Mouse (Mus musculus) embryo, embryonic 10 days (tissue): ENCODE results near the gene Slc34a2.

Source experiments
- DNase-seq: peaks from one replicate; pipeline ENCODE4 v3.0.0-alpha.2; 2015; ENCODE audit warnings: low spot score

Slc34a2 gene

GRCm38 (mm10) chr5:53025276-53025973 lies 12.5 kb upstream of the Slc34a2 start:
- no peak for DNase-seq

- no peak for DNase-seq
These were observed 6.5 kb upstream of the Slc34a2 start for GRCm38 (mm10) chr5:53031346-53031745.

- no peak for DNase-seq
These were observed 4.3 kb downstream of the Slc34a2 start for GRCm38 (mm10) chr5:53042034-53042748.

- DNase-seq, result no peak
These were observed 5.0 kb downstream of the Slc34a2 start for GRCm38 (mm10) chr5:53042771-53043371.

GRCm38 (mm10) chr5:53043716-53044115 lies 5.8 kb downstream of the Slc34a2 start:
- no peak for DNase-seq

GRCm38 (mm10) chr5:53047951-53048350 lies 10.1 kb downstream of the Slc34a2 start:
- DNase-seq, result peak; percentile 47

- no peak for DNase-seq
These were observed 10.7 kb downstream of the Slc34a2 start for GRCm38 (mm10) chr5:53048599-53048998.

- DNase-seq, result peak; percentile 45
These were observed 11.2 kb downstream of the Slc34a2 start for GRCm38 (mm10) chr5:53049046-53049445.

GRCm38 (mm10) chr5:53050963-53051362 lies 13.1 kb downstream of the Slc34a2 start:
- no peak for DNase-seq

- no peak for DNase-seq
These were observed 15.4 kb downstream of the Slc34a2 start for GRCm38 (mm10) chr5:53053246-53053645.

- DNase-seq, result no peak
These were observed 23.8 kb downstream of the Slc34a2 start for GRCm38 (mm10) chr5:53061532-53062130.

GRCm38 (mm10) chr5:53074553-53074952 lies 36.7 kb downstream of the Slc34a2 start:
- no peak for DNase-seq

- no peak for DNase-seq
These were observed 40.6 kb downstream of the Slc34a2 start for GRCm38 (mm10) chr5:53078453-53078852.

GRCm38 (mm10) chr5:53087452-53087851 lies 49.6 kb downstream of the Slc34a2 start:
- no peak for DNase-seq

- DNase-seq, result no peak
These were observed 53.5 kb downstream of the Slc34a2 start for GRCm38 (mm10) chr5:53091331-53091730.

- DNase-seq, result no peak
These were observed 64.1 kb downstream of the Slc34a2 start for GRCm38 (mm10) chr5:53101848-53102473.

- no peak for DNase-seq
These were observed 66.4 kb downstream of the Slc34a2 start for GRCm38 (mm10) chr5:53104177-53104855.

- peak; percentile 37 for DNase-seq
These were observed 67.8 kb downstream of the Slc34a2 start for GRCm38 (mm10) chr5:53105716-53106115.

- DNase-seq, result no peak
These were observed 68.2 kb downstream of the Slc34a2 start for GRCm38 (mm10) chr5:53106125-53106524.

GRCm38 (mm10) chr5:53106731-53107130 lies 68.8 kb downstream of the Slc34a2 start:
- DNase-seq, result no peak

GRCm38 (mm10) chr5:53108026-53108425 lies 70.1 kb downstream of the Slc34a2 start:
- no peak for DNase-seq

- DNase-seq, result no peak
These were observed 70.8 kb downstream of the Slc34a2 start for GRCm38 (mm10) chr5:53108668-53109067.
